Mouse (Mus musculus): Measurements from ENCODE around the gene Cyb5r2. TPM values are rescaled to one million over a fixed set of nuclear protein-coding genes. Genes with fewer than 3 reads are reported as not detected.

Gene Cyb5r2
- total RNA-seq, 1 experiment = 0.62 TPM

DNA sequence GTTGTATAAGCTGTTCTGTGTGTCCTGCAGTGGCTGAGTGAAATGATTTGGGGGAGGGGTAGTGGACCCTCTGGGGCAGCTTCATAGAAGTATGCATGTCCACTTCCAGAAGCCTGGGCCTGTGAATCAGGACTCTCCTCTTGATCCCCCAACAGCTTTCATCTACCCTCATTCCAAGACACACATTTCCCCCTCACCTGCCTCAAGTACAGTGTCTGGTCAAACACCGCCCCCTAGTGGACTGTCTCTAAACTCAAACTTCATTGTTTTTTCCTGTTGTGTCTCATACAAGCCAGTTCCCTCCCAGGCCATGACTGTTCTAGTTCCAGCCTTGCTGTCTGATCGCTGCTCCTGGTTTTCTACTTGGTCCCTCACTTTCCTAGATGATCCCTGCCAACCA is 9.9 kb downstream of the Cyb5r2 start:
- Histone ChIP-seq H3K36me3 (ENCODE audit: control insufficient read depth, insufficient read depth, low read length, poor library complexity, severe bottlenecking) (no peaks in the 10 kb centered on the region), H3K9ac (ENCODE audit: insufficient read depth, low read depth, low read length, poor library complexity, severe bottlenecking) (no peak overlapping the region), H3K4me3 (ENCODE audit: insufficient read depth in 1 of 2, low read depth in 1 of 2, low read length in 2 of 2, poor library complexity in 1 of 2, severe bottlenecking in 1 of 2) (no peak overlapping the region), H3K27ac (ENCODE audit: insufficient read depth, low read depth, low read length, poor library complexity, severe bottlenecking) (no peak overlapping the region), H3K9me3 (ENCODE audit: control insufficient read depth, insufficient read depth, low read depth, low read length) (no peaks in the 10 kb centered on the region), H3K4me1 (ENCODE audit: control insufficient read depth in 2 of 2, insufficient read depth in 2 of 2, low read length in 2 of 2, poor library complexity in 1 of 2) (peaks cover 0 to 10% of the 10 kb centered on the region in 2 experiments; a peak in 2 of 4 replicates)
- in situ Hi-C loops (cut with MboI; ENCODE audit: low sequenced_read_pairs in 2 of 2, unreplicated experiment in 2 of 2) = loop anchor here in 1 of 2 experiments (25.0 kb wide), 1 partner anchor 536 kb away; the partner anchor contains the start of gene Rbmxl2
- DNase-seq (ENCODE audit: low read depth, low spot score) = peak; percentile 72
- TF ChIP-seq HCFC1 (IDR thresholded peaks at IDR 0.05; ENCODE audit: borderline replicate concordance, insufficient read depth, low read length) (no peak), ZC3H11A (IDR thresholded peaks at IDR 0.05; ENCODE audit: borderline replicate concordance, low read depth, low read length) (peak; percentile 76; the same call in 1 of the 2 replicates), ZNF384 (IDR thresholded peaks at IDR 0.05; ENCODE audit: low read depth, low read length) (no peak), CHD2 (IDR thresholded peaks at IDR 0.05; ENCODE audit: low read depth, low read length) (no peak), MAFK (IDR thresholded peaks at IDR 0.05; ENCODE audit: insufficient read depth, low read depth, low read length) (no peak)

DNA sequence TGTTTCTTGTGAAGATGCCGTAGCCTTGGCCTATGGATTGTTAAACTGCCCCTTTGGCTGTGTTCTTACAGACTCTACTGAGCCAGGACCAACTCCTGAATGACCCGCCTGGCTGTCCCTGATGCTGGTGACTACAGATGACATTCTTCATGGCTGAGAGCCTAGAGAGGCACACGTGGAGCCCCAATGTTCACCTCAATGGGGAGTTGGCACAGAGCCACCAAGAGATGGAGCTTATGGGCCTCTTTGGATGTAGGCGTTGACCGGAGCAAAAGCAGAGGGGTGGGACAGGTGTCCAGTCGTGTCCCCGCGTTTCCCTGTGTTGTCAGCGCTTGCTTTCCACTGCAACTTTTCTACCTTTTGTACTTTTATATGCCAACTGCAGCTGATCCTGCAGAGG is 10.4 kb downstream of the Cyb5r2 start:
- Histone ChIP-seq H3K4me1 (ENCODE audit: control insufficient read depth in 2 of 2, insufficient read depth in 2 of 2, low read length in 2 of 2, poor library complexity in 1 of 2) (peaks cover 0 to 12% of the 10 kb centered on the region in 2 experiments; a peak in 2 of 4 replicates), H3K9ac (ENCODE audit: insufficient read depth, low read depth, low read length, poor library complexity, severe bottlenecking) (no peak overlapping the region), H3K9me3 (ENCODE audit: control insufficient read depth, insufficient read depth, low read depth, low read length) (no peaks in the 10 kb centered on the region), H3K27ac (ENCODE audit: insufficient read depth, low read depth, low read length, poor library complexity, severe bottlenecking) (no peak overlapping the region), H3K36me3 (ENCODE audit: control insufficient read depth, insufficient read depth, low read length, poor library complexity, severe bottlenecking) (no peaks in the 10 kb centered on the region), H3K4me3 (ENCODE audit: insufficient read depth in 1 of 2, low read depth in 1 of 2, low read length in 2 of 2, poor library complexity in 1 of 2, severe bottlenecking in 1 of 2) (no peak overlapping the region)
- in situ Hi-C loops (cut with MboI; ENCODE audit: low sequenced_read_pairs in 2 of 2, unreplicated experiment in 2 of 2) = loop anchor here in 1 of 2 experiments (25.0 kb wide), 1 partner anchor 535 kb away; the partner anchor contains the start of gene Rbmxl2
- DNase-seq (ENCODE audit: low read depth, low spot score) = no peak
- TF ChIP-seq HCFC1 (IDR thresholded peaks at IDR 0.05; ENCODE audit: borderline replicate concordance, insufficient read depth, low read length) = no peak
- no peak for TF ChIP-seq ZNF384 (IDR thresholded peaks at IDR 0.05; ENCODE audit: low read depth, low read length)
- no peak for TF ChIP-seq ZC3H11A (IDR thresholded peaks at IDR 0.05; ENCODE audit: borderline replicate concordance, low read depth, low read length)
- TF ChIP-seq CHD2 (IDR thresholded peaks at IDR 0.05; ENCODE audit: low read depth, low read length) = no peak
- TF ChIP-seq MAFK (IDR thresholded peaks at IDR 0.05; ENCODE audit: insufficient read depth, low read depth, low read length) = no peak

DNA sequence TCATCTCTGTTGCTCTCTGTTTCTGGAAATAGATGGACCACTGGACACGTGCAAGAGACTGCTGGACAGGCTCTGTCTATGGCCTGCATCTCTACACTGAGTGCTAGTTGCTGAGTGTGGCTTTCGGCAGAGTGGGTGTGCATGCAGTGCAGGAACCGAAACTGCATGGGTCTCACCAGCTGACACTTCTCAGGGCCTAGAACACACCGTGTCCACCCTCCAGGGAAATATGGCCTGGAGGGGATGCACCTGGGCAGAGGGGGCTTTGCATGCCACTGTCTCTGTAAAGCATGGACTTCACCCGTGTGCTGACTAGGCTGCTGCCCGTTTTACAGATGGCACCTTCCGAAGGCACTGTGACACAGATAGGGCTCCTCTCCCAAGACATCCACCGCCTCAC is 11.8 kb downstream of the Cyb5r2 start:
- Histone ChIP-seq H3K36me3 (ENCODE audit: control insufficient read depth, insufficient read depth, low read length, poor library complexity, severe bottlenecking) (no peaks in the 10 kb centered on the region; the same call in 1 of the 2 replicates), H3K9me3 (ENCODE audit: control insufficient read depth, insufficient read depth, low read depth, low read length) (no peaks in the 10 kb centered on the region), H3K4me1 (ENCODE audit: control insufficient read depth in 2 of 2, insufficient read depth in 2 of 2, low read length in 2 of 2, poor library complexity in 1 of 2) (peaks cover 0 to 6% of the 10 kb centered on the region in 2 experiments; a peak in 1 of 4 replicates), H3K4me3 (ENCODE audit: insufficient read depth in 1 of 2, low read depth in 1 of 2, low read length in 2 of 2, poor library complexity in 1 of 2, severe bottlenecking in 1 of 2) (no peak overlapping the region), H3K9ac (ENCODE audit: insufficient read depth, low read depth, low read length, poor library complexity, severe bottlenecking) (no peak overlapping the region), H3K27ac (ENCODE audit: insufficient read depth, low read depth, low read length, poor library complexity, severe bottlenecking) (no peak overlapping the region)
- in situ Hi-C loops (cut with MboI; ENCODE audit: low sequenced_read_pairs in 2 of 2, unreplicated experiment in 2 of 2) = loop anchor here in 1 of 2 experiments (25.0 kb wide), 1 partner anchor 534 kb away; the partner anchor contains the start of gene Rbmxl2
- no peak for DNase-seq (ENCODE audit: low read depth, low spot score)
- no peak for TF ChIP-seq CHD2 (IDR thresholded peaks at IDR 0.05; ENCODE audit: low read depth, low read length)
- no peak for TF ChIP-seq MAFK (IDR thresholded peaks at IDR 0.05; ENCODE audit: insufficient read depth, low read depth, low read length)
- TF ChIP-seq ZC3H11A (IDR thresholded peaks at IDR 0.05; ENCODE audit: borderline replicate concordance, low read depth, low read length) = no peak
- no peak for TF ChIP-seq HCFC1 (IDR thresholded peaks at IDR 0.05; ENCODE audit: borderline replicate concordance, insufficient read depth, low read length)
- no peak for TF ChIP-seq ZNF384 (IDR thresholded peaks at IDR 0.05; ENCODE audit: low read depth, low read length)

DNA sequence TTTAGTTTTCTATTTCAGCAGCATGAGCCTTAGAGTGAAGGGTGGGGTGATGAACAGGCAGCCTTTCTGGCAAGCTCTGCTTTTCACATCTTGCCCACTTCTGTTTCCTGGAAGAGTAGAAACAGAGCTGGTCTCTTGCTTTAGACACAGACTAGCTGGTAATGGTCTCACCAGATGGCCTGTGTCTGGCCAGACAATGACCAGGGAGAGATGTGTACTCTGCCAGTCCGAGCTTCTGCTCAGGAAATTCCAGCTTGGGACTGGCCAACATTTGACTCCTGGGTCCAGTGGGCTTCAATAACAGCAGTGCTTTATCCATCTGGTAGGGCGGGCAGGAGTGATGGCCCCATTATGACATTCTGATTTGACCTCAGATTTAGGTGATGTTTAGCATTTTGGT is 12.7 kb downstream of the Cyb5r2 start:
- Histone ChIP-seq H3K9ac (ENCODE audit: insufficient read depth, low read depth, low read length, poor library complexity, severe bottlenecking) (no peak overlapping the region), H3K9me3 (ENCODE audit: control insufficient read depth, insufficient read depth, low read depth, low read length) (no peaks in the 10 kb centered on the region), H3K4me1 (ENCODE audit: control insufficient read depth in 2 of 2, insufficient read depth in 2 of 2, low read length in 2 of 2, poor library complexity in 1 of 2) (0 out of 4 replicates have a peak, but pooled peaks cover 0 to 2% of the 10 kb centered on the region in 2 experiments), H3K36me3 (ENCODE audit: control insufficient read depth, insufficient read depth, low read length, poor library complexity, severe bottlenecking) (no peaks in the 10 kb centered on the region; the same call in 1 of the 2 replicates), H3K4me3 (ENCODE audit: insufficient read depth in 1 of 2, low read depth in 1 of 2, low read length in 2 of 2, poor library complexity in 1 of 2, severe bottlenecking in 1 of 2) (no peak overlapping the region), H3K27ac (ENCODE audit: insufficient read depth, low read depth, low read length, poor library complexity, severe bottlenecking) (no peak overlapping the region)
- no peak for TF ChIP-seq MAFK (IDR thresholded peaks at IDR 0.05; ENCODE audit: insufficient read depth, low read depth, low read length)
- TF ChIP-seq ZNF384 (IDR thresholded peaks at IDR 0.05; ENCODE audit: low read depth, low read length) = no peak
- no peak for TF ChIP-seq ZC3H11A (IDR thresholded peaks at IDR 0.05; ENCODE audit: borderline replicate concordance, low read depth, low read length)
- no peak for TF ChIP-seq HCFC1 (IDR thresholded peaks at IDR 0.05; ENCODE audit: borderline replicate concordance, insufficient read depth, low read length)
- TF ChIP-seq CHD2 (IDR thresholded peaks at IDR 0.05; ENCODE audit: low read depth, low read length) = no peak
- DNase-seq (ENCODE audit: low read depth, low spot score) = no peak
- in situ Hi-C loops (cut with MboI; ENCODE audit: low sequenced_read_pairs in 2 of 2, unreplicated experiment in 2 of 2) = loop anchor here in 1 of 2 experiments (25.0 kb wide), 1 partner anchor 533 kb away; the partner anchor contains the start of gene Rbmxl2

Data from ES-E14 (cell line).